Mouse (Mus musculus) layer of hippocampus, adult 8-10 months (tissue): Measurements from ENCODE around the gene CN725425. TPM values are rescaled to one million over a fixed set of nuclear protein-coding genes. Genes with fewer than 3 reads are reported as not detected.
A peak's percentile ranks its signal among the peaks of the same experiment; 100 is the strongest.

Experiments used
- DNase-seq, 2 experiments: peaks; one replicate each; pipeline ENCODE4 v3.0.0; 2022; ENCODE audit warnings: low spot score in 2 of 2
- total RNA-seq, 4 experiments: library from RNA; stranded (reverse); gene quantifications; 2 replicates each; pipeline ENCODE4 v1.2.4; 2022

CN725425 gene
- under 1 TPM in 1 of 4 experiments, not detected in 3; 0.25 TPM for total RNA-seq

- no peak for DNase-seq
Observed at GRCm38 (mm10) chr15:91199256-91199905, at the start of gene CN725425. Gene CN725425 (plus strand): TSS chr15:91199494.

GRCm38 (mm10) chr15:91152592-91152991, 46.7 kb upstream of the CN725425 start:
- DNase-seq, result peak in 1 of 2 experiments; percentile 30

DNA sequence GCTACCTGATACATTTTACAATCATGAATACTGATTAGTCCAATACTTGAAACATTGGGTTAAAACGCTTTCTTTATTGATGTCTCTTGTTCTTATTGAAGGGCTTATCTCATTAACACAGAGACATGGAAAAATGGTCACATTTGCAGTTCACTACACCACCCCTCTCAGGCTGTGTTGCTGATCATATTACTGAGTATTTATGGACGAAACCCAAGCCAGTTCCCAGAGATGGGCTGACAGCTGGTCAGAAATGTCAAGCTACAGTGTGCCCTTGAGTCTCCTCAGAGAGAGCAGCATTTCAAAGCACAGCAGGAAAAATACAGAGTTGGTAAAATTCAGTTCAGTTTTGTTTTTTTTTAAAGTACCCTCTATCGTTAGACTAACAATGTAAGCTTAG, 46.0 kb upstream of the CN725425 start:
- DNase-seq, result no peak

DNA sequence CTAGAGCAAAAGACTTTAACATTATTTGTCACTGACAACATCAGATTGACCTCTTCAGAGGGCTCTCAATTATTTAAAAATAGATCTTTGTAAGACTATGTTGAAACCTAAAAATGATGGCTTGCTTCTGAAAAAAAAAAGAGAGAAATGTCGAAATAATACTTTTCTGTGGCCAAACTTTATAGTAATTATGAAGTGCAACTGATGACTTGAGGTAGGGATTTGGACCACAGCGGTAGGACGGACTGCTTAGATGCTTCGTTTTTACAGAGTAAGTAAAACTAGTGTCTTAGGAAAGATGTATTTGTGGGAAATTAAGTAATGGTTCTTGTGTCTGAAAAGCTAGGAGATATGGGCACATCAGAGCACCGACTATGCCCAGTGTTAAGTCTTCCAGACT, 38.1 kb upstream of the CN725425 start:
- DNase-seq, result no peak

DNA sequence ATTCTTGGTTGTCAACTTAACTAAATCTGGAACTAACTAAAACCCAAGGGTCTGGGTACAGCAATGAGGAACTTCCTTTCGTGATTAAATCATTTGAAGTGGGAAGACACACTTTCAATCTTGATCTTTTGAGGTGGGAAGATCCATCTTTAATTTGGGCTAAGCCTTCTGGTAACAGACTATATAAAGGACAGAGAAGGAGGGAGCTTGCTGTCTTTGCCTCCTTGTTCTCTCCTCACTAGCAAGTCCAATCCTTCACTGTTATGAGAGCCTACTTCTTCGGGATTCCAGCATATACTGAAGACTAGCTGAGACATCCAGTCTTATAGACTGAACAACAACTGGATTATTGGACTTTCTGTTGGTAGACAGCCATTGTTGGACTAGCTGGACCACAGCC, 35.8 kb upstream of the CN725425 start:
- DNase-seq, result no peak

GRCm38 (mm10) chr15:91165021-91165420, 34.3 kb upstream of the CN725425 start:
- peak in 1 of 2 experiments; percentile 19 for DNase-seq

- DNase-seq, result no peak
Observed at GRCm38 (mm10) chr15:91167850-91168562, 31.3 kb upstream of the CN725425 start.

DNA sequence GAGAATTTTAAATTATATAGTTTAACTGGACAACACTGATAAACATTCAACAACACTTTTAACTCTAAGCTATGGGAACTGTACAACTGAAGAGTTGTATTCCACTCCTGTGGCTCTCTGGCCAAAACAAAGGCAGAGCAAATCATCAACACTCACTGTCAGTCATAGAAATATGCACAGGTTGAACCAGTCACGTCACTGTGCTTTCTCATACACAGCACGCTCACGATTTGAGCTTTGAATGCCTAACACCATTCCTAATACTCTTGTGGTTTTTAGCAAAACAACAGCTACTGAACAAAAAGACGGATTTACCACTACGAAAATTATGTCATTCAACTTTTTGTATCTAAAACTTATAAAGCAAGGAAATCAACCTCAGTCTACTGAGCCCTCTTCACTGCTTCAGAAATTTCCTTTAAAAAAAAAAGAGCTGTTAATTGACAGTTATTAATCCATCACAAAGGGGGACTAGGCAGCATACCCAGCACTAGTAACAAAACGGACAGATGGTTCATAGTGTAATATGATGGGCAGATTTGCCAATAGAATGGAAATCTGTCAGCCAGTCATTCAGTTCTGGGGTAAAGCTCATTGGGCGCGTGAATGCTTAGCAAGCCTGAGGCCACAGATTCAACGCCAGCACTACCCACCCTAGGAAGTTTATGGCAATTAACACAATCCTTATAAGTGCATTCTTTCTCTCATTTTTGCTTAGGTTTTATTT, 28.5 kb upstream of the CN725425 start:
- no peak for DNase-seq

GRCm38 (mm10) chr15:91171332-91171731, 28.0 kb upstream of the CN725425 start:
- DNase-seq, result no peak

- no peak for DNase-seq
Observed at GRCm38 (mm10) chr15:91172193-91172592, 27.1 kb upstream of the CN725425 start.

DNA sequence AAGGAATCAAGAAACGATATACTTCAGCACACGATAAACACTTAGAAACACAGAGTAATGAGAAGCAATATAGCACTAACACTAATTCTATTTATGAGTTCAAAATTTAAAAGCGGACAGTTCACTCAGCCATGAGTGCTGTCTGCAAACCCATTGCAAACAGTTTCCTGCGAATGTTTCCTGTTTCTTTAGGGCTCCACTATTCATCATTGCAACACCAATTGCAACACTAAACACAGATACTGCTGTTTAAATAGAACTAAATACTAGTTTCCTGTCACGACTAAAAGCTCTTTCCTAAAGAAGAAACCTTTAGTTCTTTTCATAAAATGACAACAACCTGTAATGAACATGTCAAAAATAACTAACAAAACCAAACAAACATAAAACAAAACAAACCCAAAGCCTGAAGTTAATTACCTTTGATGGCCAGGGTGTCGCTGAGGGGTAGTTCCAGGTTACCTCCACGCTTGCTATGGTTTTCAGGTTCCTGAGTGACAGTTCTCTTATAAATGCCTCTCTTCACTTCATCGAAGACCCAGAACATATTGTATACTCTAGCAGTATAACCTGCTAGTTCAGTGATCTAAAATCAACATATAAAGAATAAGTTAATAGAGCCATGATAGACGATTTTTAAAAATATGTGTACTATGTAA, 20.5 kb upstream of the CN725425 start:
- no peak for DNase-seq

- DNase-seq, result no peak
Observed at GRCm38 (mm10) chr15:91179911-91180622, 19.2 kb upstream of the CN725425 start.

- DNase-seq, result no peak
Observed at GRCm38 (mm10) chr15:91186358-91186757, 12.9 kb upstream of the CN725425 start.

DNA sequence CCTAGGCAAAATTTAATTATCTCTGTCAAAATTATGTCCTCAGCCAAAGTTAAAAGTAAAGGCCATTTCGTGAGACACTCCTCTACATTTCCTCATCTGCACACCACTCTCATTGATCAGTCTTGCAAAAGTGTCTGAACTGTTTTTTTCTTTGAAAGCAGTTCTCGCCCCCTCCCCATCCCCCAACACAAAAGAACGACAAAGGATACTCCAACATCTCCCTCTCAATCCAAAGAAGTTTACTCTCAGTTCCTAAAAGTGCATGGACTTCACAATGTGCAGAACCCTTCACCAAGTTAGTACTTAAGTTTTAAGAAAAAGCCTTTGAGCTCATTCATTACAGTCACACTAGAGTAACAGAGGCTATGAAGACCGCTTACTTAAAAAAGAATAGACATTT, 9.3 kb upstream of the CN725425 start:
- DNase-seq, result no peak

DNA sequence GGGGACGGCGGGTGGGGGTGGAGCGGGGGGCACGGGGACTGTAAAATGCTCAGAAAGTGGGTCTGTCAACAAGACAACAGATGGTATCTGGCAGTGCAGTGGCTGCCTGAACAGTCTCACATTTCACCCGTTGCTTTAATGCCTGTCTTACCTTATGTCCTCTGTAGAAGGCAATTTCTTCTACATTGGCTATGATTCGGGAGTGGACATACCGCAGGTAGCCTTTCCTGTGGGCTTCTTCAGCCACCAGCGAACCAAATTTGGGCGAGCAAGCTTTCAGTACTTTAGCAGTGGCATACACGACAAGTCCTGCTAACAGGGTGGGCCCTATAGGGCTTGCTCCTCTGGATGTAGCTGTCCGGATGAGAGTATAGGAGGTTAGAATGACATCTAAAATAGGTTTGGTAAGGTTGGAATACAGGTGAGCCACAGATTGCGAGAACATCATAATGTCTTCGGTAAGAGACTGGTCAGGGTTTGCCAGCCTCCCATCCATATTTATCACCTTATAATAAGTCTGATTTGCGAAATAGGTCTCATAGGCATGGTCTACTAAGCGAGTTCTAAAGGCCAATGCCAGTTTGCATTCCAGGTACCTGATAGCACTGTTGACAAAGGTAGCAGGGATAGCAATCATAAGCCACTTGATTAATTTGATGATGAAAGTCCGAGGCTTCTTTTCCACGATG, 8.6 kb upstream of the CN725425 start:
- no peak for DNase-seq

DNA sequence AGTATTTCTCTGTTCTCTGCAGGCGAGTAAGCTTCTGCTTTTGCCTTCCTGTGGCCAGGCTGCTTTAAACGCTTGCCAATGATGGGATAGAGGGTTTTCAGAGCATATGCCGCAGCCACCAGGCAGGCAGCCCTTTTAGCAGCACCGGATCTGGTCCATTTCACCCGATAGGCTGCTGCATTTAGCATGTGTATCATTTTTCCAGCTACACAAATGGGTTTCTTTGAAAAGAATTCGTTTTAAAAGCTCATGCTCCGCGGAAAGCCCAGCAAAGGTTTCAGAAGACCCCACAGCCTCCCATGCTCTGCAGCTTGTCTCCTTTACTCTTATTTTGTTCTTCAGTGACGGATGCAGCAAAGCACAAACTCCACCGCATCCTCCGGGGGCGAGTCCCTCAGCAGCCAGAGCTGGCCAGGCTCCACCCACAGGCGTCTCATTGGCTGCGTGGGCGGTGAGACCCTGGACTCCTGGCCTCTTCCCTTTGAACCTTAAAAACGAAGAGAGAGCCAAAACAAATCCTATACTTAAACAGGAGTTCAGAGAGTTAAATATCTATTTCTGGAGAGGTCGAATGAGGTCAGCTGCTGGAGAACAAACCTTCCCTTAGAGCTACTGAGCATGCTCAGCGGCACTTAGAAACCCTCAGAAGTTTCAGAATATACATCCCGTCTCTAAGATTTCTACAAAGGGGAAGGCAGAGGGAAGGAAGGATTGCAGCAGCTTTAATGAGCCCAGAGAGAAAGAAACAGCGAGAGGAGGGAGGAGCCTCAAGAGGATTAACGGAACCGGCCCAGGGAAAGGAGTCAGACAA, 7.7 kb upstream of the CN725425 start, which contains the start of gene Abcd2:
TSS of gene Abcd2 (minus strand) at position 388 of the 811 bp plus-strand sequence.
- peak; percentile 64 to 67 for DNase-seq

- DNase-seq, result no peak
Observed at GRCm38 (mm10) chr15:91192223-91192598, 7.1 kb upstream of the CN725425 start.

GRCm38 (mm10) chr15:91200833-91201232, 1.5 kb downstream of the CN725425 start:
- no peak for DNase-seq

- DNase-seq, result no peak
Observed at GRCm38 (mm10) chr15:91202486-91202885, 3.2 kb downstream of the CN725425 start.

- DNase-seq, result no peak
Observed at GRCm38 (mm10) chr15:91203521-91203920, 4.2 kb downstream of the CN725425 start.
